Mouse (Mus musculus): ENCODE results near the gene Zfp729b. TPM values are rescaled to one million over a fixed set of nuclear protein-coding genes. Genes with fewer than 3 reads are reported as not detected.
A peak's percentile ranks its signal among the peaks of the same experiment; 100 is the strongest.

Zfp729b gene
- polyA plus RNA-seq, 1 experiment, result 0.32 TPM

DNA sequence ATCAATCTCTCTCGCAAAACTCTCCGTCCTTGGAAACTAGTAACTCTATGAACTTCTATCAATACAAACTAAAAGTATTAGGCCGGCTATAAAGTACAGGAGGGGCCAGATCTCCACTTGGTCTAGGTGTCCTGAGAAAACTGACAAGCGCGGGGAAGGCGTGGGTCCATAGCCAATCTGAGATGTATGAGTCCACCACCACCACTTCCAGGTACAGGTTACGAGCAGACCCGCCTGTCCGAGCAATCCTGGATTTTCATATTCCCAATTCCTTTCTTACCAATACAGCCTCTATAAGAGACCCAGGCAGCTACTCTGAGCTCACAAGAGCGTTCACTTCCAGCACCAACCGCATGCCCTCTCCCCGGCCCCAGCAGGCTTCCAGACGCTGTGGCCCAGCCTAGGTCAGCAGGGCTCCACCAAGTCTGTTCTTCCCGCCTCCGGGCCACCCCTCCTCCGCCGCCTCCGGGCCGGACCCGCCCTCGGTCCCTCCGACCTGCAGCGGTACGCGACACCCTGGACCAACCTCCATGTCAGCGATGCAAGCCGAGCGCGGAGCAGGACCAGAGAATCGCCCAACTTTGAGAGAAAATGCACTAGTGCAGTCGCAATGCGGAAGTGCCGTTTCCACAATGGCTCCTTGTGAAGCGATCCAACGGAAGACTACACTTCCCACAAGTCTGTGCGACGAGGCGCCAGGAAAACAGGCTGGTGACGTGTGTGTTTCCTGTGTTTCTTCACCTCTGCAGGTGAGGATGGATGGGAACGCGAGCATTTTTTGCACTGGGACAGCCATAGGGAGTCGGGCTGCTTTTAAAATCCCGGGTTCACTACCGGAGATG is 56.8 kb downstream of the Zfp729b start:
- peak overlapping the region; percentile 90 for H3K27ac ChIP-seq (ENCODE audit: control insufficient read depth, insufficient read depth, low read depth, low read length)
- H3K4me3 ChIP-seq (ENCODE audit: control insufficient read depth, low read depth, low read length), result peak overlapping the region; percentile 98
- peaks cover 2% of the 10 kb centered on the region; the same call in 1 of the 2 replicates for H3K4me1 ChIP-seq (ENCODE audit: control insufficient read depth, insufficient read depth, low read length)
- peak; percentile 93 for TF ChIP-seq POLR2A (IDR thresholded peaks at IDR 0.05; ENCODE audit: control insufficient read depth, low read depth, low read length)
- TF ChIP-seq CTCF (IDR thresholded peaks at IDR 0.05; ENCODE audit: control insufficient read depth, insufficient read depth, insufficient replicate concordance, low read depth, low read length), result no peak
- H3K36me3 ChIP-seq (ENCODE audit: control insufficient read depth, insufficient read depth, low read length), result no peaks in the 10 kb centered on the region
- no peaks in the 10 kb centered on the region for H3K27me3 ChIP-seq (ENCODE audit: control insufficient read depth, insufficient read depth, low read length)

DNA sequence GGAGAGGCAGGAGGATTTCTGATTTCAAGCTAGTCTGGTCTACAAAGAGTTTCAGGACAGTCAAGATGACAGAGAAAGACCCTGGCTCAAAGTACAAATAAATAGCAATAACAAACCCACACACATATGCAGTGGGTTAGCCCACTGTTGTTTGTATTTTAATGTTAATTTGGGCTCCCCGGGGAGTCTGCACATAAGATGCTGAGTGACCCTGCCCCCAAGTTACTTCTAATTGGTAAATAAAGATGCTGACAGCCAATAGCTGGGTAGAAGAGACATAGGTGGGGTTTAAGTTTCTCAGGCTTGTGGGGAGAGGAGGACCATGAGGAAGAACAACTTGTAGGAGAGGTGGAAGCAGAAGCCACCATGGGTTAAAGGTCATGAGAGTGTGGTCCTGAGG is 63.6 kb downstream of the Zfp729b start:
- H3K4me1 ChIP-seq (ENCODE audit: control insufficient read depth, insufficient read depth, low read length), result no peaks in the 10 kb centered on the region
- peaks cover 2% of the 10 kb centered on the region; the same call in 1 of the 2 replicates for H3K36me3 ChIP-seq (ENCODE audit: control insufficient read depth, insufficient read depth, low read length)
- H3K27ac ChIP-seq (ENCODE audit: control insufficient read depth, insufficient read depth, low read depth, low read length), result no peak overlapping the region
- no peak overlapping the region for H3K4me3 ChIP-seq (ENCODE audit: control insufficient read depth, low read depth, low read length)
- H3K27me3 ChIP-seq (ENCODE audit: control insufficient read depth, insufficient read depth, low read length), result no peaks in the 10 kb centered on the region
- no peak for TF ChIP-seq CTCF (IDR thresholded peaks at IDR 0.05; ENCODE audit: control insufficient read depth, insufficient read depth, insufficient replicate concordance, low read depth, low read length)
- TF ChIP-seq POLR2A (IDR thresholded peaks at IDR 0.05; ENCODE audit: control insufficient read depth, low read depth, low read length), result no peak

Other genes with a start within 250 kb of the Zfp729b start
- gene Gm28044, start 249.2 kb downstream of the Zfp729b start, polyA plus RNA-seq (2012; rRNA removed), result not detected in 2 replicates
- 0.19 and 0.27 TPM in 2 replicates for gene Zfp953, start 249.1 kb downstream of the Zfp729b start, polyA plus RNA-seq (2012; rRNA removed)
- not detected in 2 replicates for gene Gm28041, start 234.0 kb downstream of the Zfp729b start, polyA plus RNA-seq (2012; rRNA removed)
- gene Zfp456, start 233.9 kb downstream of the Zfp729b start, polyA plus RNA-seq (2012; rRNA removed), result 0.06 and 0.09 TPM in 2 replicates
- gene Zfp429, start 209.9 kb downstream of the Zfp729b start, polyA plus RNA-seq (2012; rRNA removed), result 0.17 and 0.60 TPM in 2 replicates
- gene Zfp459, start 188.3 kb downstream of the Zfp729b start, polyA plus RNA-seq (2012; rRNA removed), result 0.14 and 0.62 TPM in 2 replicates
- gene Zfp874a, start 158.1 kb downstream of the Zfp729b start, polyA plus RNA-seq (2012; rRNA removed), result 0.65 and 0.70 TPM in 2 replicates
- gene Zfp874b, start 125.4 kb downstream of the Zfp729b start, polyA plus RNA-seq (2012; rRNA removed), result 0.85 and 0.86 TPM in 2 replicates
- 2.8 and 3.2 TPM in 2 replicates for gene Zfp58, start 109.2 kb downstream of the Zfp729b start, polyA plus RNA-seq (2012; rRNA removed)
- not detected in 2 replicates for gene Gm26965, start 83.6 kb downstream of the Zfp729b start, polyA plus RNA-seq (2012; rRNA removed)
- gene Zfp87, start 83.5 kb downstream of the Zfp729b start, polyA plus RNA-seq (2012; rRNA removed), result 59.3 and 86.0 TPM in 2 replicates
- gene Zfp748, start 55.9 kb downstream of the Zfp729b start, polyA plus RNA-seq (2012; rRNA removed), result 2.0 and 2.6 TPM in 2 replicates
- not detected in 2 replicates for gene Gm49345, start 28.1 kb upstream of the Zfp729b start, polyA plus RNA-seq (2012; rRNA removed)
- gene Zfp729a, start 28.1 kb upstream of the Zfp729b start, polyA plus RNA-seq (2012; rRNA removed), result 0.38 and 0.47 TPM in 2 replicates
- 1.4 and 1.9 TPM in 2 replicates for gene Zfp738, start 77.4 kb upstream of the Zfp729b start, polyA plus RNA-seq (2012; rRNA removed)
- 1.4 and 1.5 TPM in 2 replicates for gene Zfp65, start 119.5 kb upstream of the Zfp729b start, polyA plus RNA-seq (2012; rRNA removed)
- gene Zfp85, start 145.5 kb upstream of the Zfp729b start, polyA plus RNA-seq (2012; rRNA removed), result 0.22 and 0.41 TPM in 2 replicates
- 0.37 and 0.51 TPM in 2 replicates for gene Zfp493, start 170.0 kb upstream of the Zfp729b start, polyA plus RNA-seq (2012; rRNA removed)
- 0.36 and 0.59 TPM in 2 replicates for gene Zfp273, start 204.0 kb upstream of the Zfp729b start, polyA plus RNA-seq (2012; rRNA removed)
- gene Gm10037, start 221.4 kb upstream of the Zfp729b start, polyA plus RNA-seq (2012; rRNA removed), result 10.4 and 12.9 TPM in 2 replicates